Mouse (Mus musculus) MEL (cell line): ENCODE results near the gene Atg7. TPM values are rescaled to one million over a fixed set of nuclear protein-coding genes. Genes with fewer than 3 reads are reported as not detected.

Experiments used
- DNase-seq: peaks from one replicate; pipeline ENCODE4 v3.0.0; 2011; ENCODE audit warnings: low read depth, low spot score
- H3K27ac ChIP-seq: 2 replicates; pipeline ENCODE4 v1.5.1; 2012; ENCODE audit warnings: low read depth, mild to moderate bottlenecking, control low read depth, low read length, moderate library complexity; ENCODE audit not compliant: control insufficient read depth
- H3K27me3 ChIP-seq, 2 experiments: fragments of 150-350 bp in 1 of 2; sonication (generic) in 1 of 2; 2 replicates each; pipeline ENCODE4 v1.6.1; 2012; ENCODE audit warnings: low read length in 2 of 2, mild to moderate bottlenecking in 2 of 2, improper control_type of control experiment in 1 of 2, moderate library complexity in 1 of 2; ENCODE audit not compliant: insufficient read depth in 2 of 2, control insufficient read depth in 1 of 2
- H3K36me3 ChIP-seq, 2 experiments: 2 replicates each; pipeline ENCODE4 v1.6.1; 2012 to 2014; ENCODE audit warnings: low read length in 2 of 2, improper control_type of control experiment in 1 of 2, inconsistent platforms in 1 of 2, mild to moderate bottlenecking in 1 of 2; ENCODE audit not compliant: insufficient read depth in 2 of 2, control insufficient read depth in 1 of 2
- H3K4me1 ChIP-seq, 2 experiments: fragments of 150-350 bp in 1 of 2; sonication (generic) in 1 of 2; 2 replicates each; pipeline ENCODE4 v1.6.1; 2012; ENCODE audit warnings: low read length in 2 of 2, improper control_type of control experiment in 1 of 2, mild to moderate bottlenecking in 1 of 2; ENCODE audit not compliant: insufficient read depth in 2 of 2, control insufficient read depth in 1 of 2
- H3K4me3 ChIP-seq, 2 experiments: fragments of 150-350 bp in 1 of 2; sonication (generic) in 1 of 2; 2 replicates each; pipeline ENCODE4 v1.5.1; 2012; ENCODE audit warnings: low read depth in 2 of 2, low read length in 2 of 2, mild to moderate bottlenecking in 2 of 2, moderate library complexity in 2 of 2, control low read depth in 1 of 2, improper control_type of control experiment in 1 of 2; ENCODE audit not compliant: control insufficient read depth in 1 of 2, insufficient read depth in 1 of 2
- H3K79me2 ChIP-seq: 2 replicates; pipeline ENCODE4 v1.6.1; 2012; ENCODE audit warnings: mild to moderate bottlenecking, low read length, moderate library complexity; ENCODE audit not compliant: control insufficient read depth, poor library complexity, insufficient read depth
- H3K9ac ChIP-seq: 2 replicates; pipeline ENCODE4 v1.6.1; 2012; ENCODE audit warnings: low read depth, mild to moderate bottlenecking, control low read depth, low read length, moderate library complexity; ENCODE audit not compliant: control insufficient read depth, poor library complexity, severe bottlenecking
- H3K9me3 ChIP-seq: fragments of 150-350 bp; sonication (generic); replicated peaks from 2 replicates; pipeline ENCODE4 v1.6.1; 2012; ENCODE audit warnings: mild to moderate bottlenecking, low read length, improper control_type of control experiment, moderate library complexity; ENCODE audit not compliant: insufficient read depth
- CHD2 ChIP-seq: IDR thresholded peaks from 2 replicates; pipeline ENCODE4 v1.6.1; 2011; ENCODE audit warnings: low read length, improper control_type of control experiment
- CTCF ChIP-seq, 3 experiments: IDR thresholded peaks in 2 of 3; conservative IDR thresholded peaks in 1 of 3; 2 replicates each; pipeline ENCODE4 v1.5.1; 2011 to 2012; ENCODE audit warnings: low read length in 3 of 3, low read depth in 2 of 3, mild to moderate bottlenecking in 2 of 3, improper control_type of control experiment in 1 of 3, inconsistent platforms in 1 of 3, mixed read lengths in 1 of 3, moderate library complexity in 1 of 3; ENCODE audit not compliant: control insufficient read depth in 1 of 3, insufficient read depth in 1 of 3, poor library complexity in 1 of 3, severe bottlenecking in 1 of 3
- E2F4 ChIP-seq: IDR thresholded peaks from 2 replicates; pipeline ENCODE4 v1.6.1; 2011; ENCODE audit warnings: low read depth, low read length, improper control_type of control experiment, borderline replicate concordance
- ELF1 ChIP-seq: IDR thresholded peaks from 2 replicates; pipeline ENCODE4 v1.6.1; 2014; ENCODE audit warnings: low read depth, mild to moderate bottlenecking, inconsistent platforms, low read length, improper control_type of control experiment, moderate library complexity
- EP300 ChIP-seq, 2 experiments: IDR thresholded peaks; 2 replicates each; pipeline ENCODE4 v1.6.1; 2011; ENCODE audit warnings: improper control_type of control experiment in 2 of 2, low read length in 2 of 2, low read depth in 1 of 2, mild to moderate bottlenecking in 1 of 2
- ETS1 ChIP-seq: IDR thresholded peaks from 2 replicates; pipeline ENCODE4 v1.6.1; 2012; ENCODE audit warnings: low read depth, mild to moderate bottlenecking, inconsistent platforms, low read length, improper control_type of control experiment, moderate library complexity
- GABPA ChIP-seq: IDR thresholded peaks from 2 replicates; pipeline ENCODE4 v1.6.1; 2012; ENCODE audit warnings: low read depth, mild to moderate bottlenecking, inconsistent platforms, low read length, improper control_type of control experiment, moderate library complexity
- GATA1 ChIP-seq: IDR thresholded peaks from 2 replicates; pipeline ENCODE4 v1.6.1; 2011; ENCODE audit warnings: low read depth, low read length, improper control_type of control experiment
- HCFC1 ChIP-seq: IDR thresholded peaks from 2 replicates; pipeline ENCODE4 v1.6.1; 2012; ENCODE audit warnings: low read depth, mild to moderate bottlenecking, inconsistent platforms, low read length, improper control_type of control experiment, moderate library complexity
- JUND ChIP-seq: IDR thresholded peaks from 2 replicates; pipeline ENCODE4 v1.6.1; 2011; ENCODE audit warnings: low read depth, mild to moderate bottlenecking, improper control_type of control experiment, low read length
- MAZ ChIP-seq: IDR thresholded peaks from 2 replicates; pipeline ENCODE4 v1.6.1; 2012; ENCODE audit warnings: low read depth, mild to moderate bottlenecking, inconsistent platforms, low read length, improper control_type of control experiment
- MEF2A ChIP-seq: IDR thresholded peaks from 2 replicates; pipeline ENCODE4 v1.6.1; 2014; ENCODE audit warnings: low read depth, mild to moderate bottlenecking, inconsistent platforms, low read length, improper control_type of control experiment; ENCODE audit not compliant: poor library complexity, insufficient replicate concordance, severe bottlenecking; ENCODE audit errors: extremely low read depth
- MXI1 ChIP-seq: IDR thresholded peaks from 2 replicates; pipeline ENCODE4 v1.6.1; 2011; ENCODE audit warnings: mild to moderate bottlenecking, low read depth, low read length, improper control_type of control experiment
- POLR2A ChIP-seq, 2 experiments: IDR thresholded peaks; 2 replicates each; pipeline ENCODE4 v1.6.1; 2011 to 2012; ENCODE audit warnings: low read length in 2 of 2, mild to moderate bottlenecking in 2 of 2, control low read depth in 1 of 2, improper control_type of control experiment in 1 of 2, low read depth in 1 of 2, moderate library complexity in 1 of 2; ENCODE audit not compliant: control insufficient read depth in 1 of 2, insufficient read depth in 1 of 2, poor library complexity in 1 of 2
- POLR2AphosphoS5 ChIP-seq: IDR thresholded peaks from 2 replicates; pipeline ENCODE4 v1.6.1; 2012; ENCODE audit warnings: low read depth, borderline replicate concordance, mild to moderate bottlenecking, inconsistent platforms, low read length, moderate library complexity, mixed read lengths
- RCOR1 ChIP-seq: IDR thresholded peaks from 2 replicates; pipeline ENCODE4 v1.6.1; 2012; ENCODE audit warnings: low read depth, mild to moderate bottlenecking, inconsistent platforms, low read length, improper control_type of control experiment
- TCF12 ChIP-seq: IDR thresholded peaks from 2 replicates; pipeline ENCODE4 v1.6.1; 2014; ENCODE audit warnings: low read depth, mild to moderate bottlenecking, inconsistent platforms, low read length, improper control_type of control experiment, moderate library complexity
- USF2 ChIP-seq, 2 experiments: IDR thresholded peaks; 2 replicates each; pipeline ENCODE4 v1.6.1; 2011 to 2012; ENCODE audit warnings: improper control_type of control experiment in 2 of 2, low read length in 2 of 2, borderline replicate concordance in 1 of 2, inconsistent platforms in 1 of 2, low read depth in 1 of 2, mild to moderate bottlenecking in 1 of 2; ENCODE audit not compliant: insufficient read depth in 1 of 2
- ZKSCAN1 ChIP-seq: IDR thresholded peaks from 2 replicates; pipeline ENCODE4 v1.6.1; 2012; ENCODE audit warnings: low read depth, mild to moderate bottlenecking, inconsistent platforms, low read length, improper control_type of control experiment, moderate library complexity
- polyA plus RNA-seq, 2 experiments: library from polyadenylated mRNA; stranded (reverse) in 1 of 2; unstranded in 1 of 2; fragments of >175 nt in 1 of 2; fragments of >200 nt in 1 of 2; gene quantifications; 2 replicates each; pipeline versions ENCODE4 v1.2.1 to v1.2.4; 2012; ENCODE audit warnings: low replicate concordance in 2 of 2, low read depth in 1 of 2; ENCODE audit not compliant: insufficient read length in 2 of 2, insufficient read depth in 1 of 2, missing spikeins in 1 of 2
- total RNA-seq: library from RNA; depleted of rRNA; stranded (reverse); fragments of 300-350 nt; gene quantifications from 2 replicates; pipeline ENCODE4 v1.2.3, GENCODE M21; 2012

Gene Atg7
- total and polyA plus RNA-seq, 3 experiments, result 14.6 TPM; not detected in 1

GRCm38 (mm10) chr6:114882212-114882611 is 239.3 kb downstream of the Atg7 start:
- H3K79me2 ChIP-seq, result peaks cover 2% of the 10 kb centered on the region; the same call in 1 of the 2 replicates
- H3K4me1 ChIP-seq, result no peaks in the 10 kb centered on the region
- DNase-seq, result no peak
- H3K9ac ChIP-seq, result no peak overlapping the region
- no peak overlapping the region for H3K4me3 ChIP-seq
- H3K27ac ChIP-seq, result no peak overlapping the region
- no peak for TF ChIP-seq ETS1
- no peak for TF ChIP-seq MEF2A
- TF ChIP-seq ELF1, result no peak
- TF ChIP-seq JUND, result no peak
- no peak for TF ChIP-seq POLR2AphosphoS5
- H3K27me3 ChIP-seq, result no peaks in the 10 kb centered on the region
- H3K9me3 ChIP-seq, result no peaks in the 10 kb centered on the region
- H3K36me3 ChIP-seq, result no peaks in the 10 kb centered on the region

- no peaks in the 10 kb centered on the region for H3K4me1 ChIP-seq
- H3K9me3 ChIP-seq, result no peaks in the 10 kb centered on the region
- H3K9ac ChIP-seq, result no peak overlapping the region
- TF ChIP-seq MXI1, result no peak
- TF ChIP-seq CHD2, result no peak
- TF ChIP-seq CTCF (IDR thresholded peaks at IDR 0.05 in 2 of 3, conservative IDR thresholded peaks at IDR 0.05 in 1 of 3; ENCODE audit: control insufficient read depth in 1 of 3, insufficient read depth in 1 of 3, low read depth in 2 of 3, low read length in 3 of 3, poor library complexity in 1 of 3, severe bottlenecking in 1 of 3), result no peak
- no peak for TF ChIP-seq GABPA
- no peak for TF ChIP-seq RCOR1
- TF ChIP-seq POLR2A (IDR thresholded peaks at IDR 0.05; ENCODE audit: control insufficient read depth in 1 of 2, insufficient read depth in 1 of 2, low read depth in 1 of 2, low read length in 2 of 2, poor library complexity in 1 of 2), result no peak
- no peak for TF ChIP-seq EP300 (IDR thresholded peaks at IDR 0.05; ENCODE audit: low read depth in 1 of 2, low read length in 2 of 2)
- no peak for TF ChIP-seq GATA1
- TF ChIP-seq MEF2A, result no peak
- no peak for TF ChIP-seq TCF12
- no peak for TF ChIP-seq POLR2AphosphoS5
- TF ChIP-seq HCFC1, result no peak
- TF ChIP-seq USF2 (IDR thresholded peaks at IDR 0.05; ENCODE audit: borderline replicate concordance in 1 of 2, insufficient read depth in 1 of 2, low read depth in 1 of 2, low read length in 2 of 2), result no peak
- no peak for TF ChIP-seq ZKSCAN1
- TF ChIP-seq E2F4, result no peak
- no peak for TF ChIP-seq MAZ
- no peak for TF ChIP-seq ETS1
- TF ChIP-seq, all 39 proteins: peak for 0
- H3K27ac ChIP-seq, result no peak overlapping the region
- no peaks in the 10 kb centered on the region for H3K36me3 ChIP-seq
- peaks cover 2% of the 10 kb centered on the region; the same call in 1 of the 2 replicates for H3K79me2 ChIP-seq
- H3K27me3 ChIP-seq, result no peaks in the 10 kb centered on the region
- no peak for DNase-seq
- H3K4me3 ChIP-seq, result no peak overlapping the region
These were observed 239.8 kb downstream of the Atg7 start for GRCm38 (mm10) chr6:114882675-114883074.
